Mouse (Mus musculus) MEL (cell line): ENCODE data around the gene Ubac2. TPM values are rescaled to one million over a fixed set of nuclear protein-coding genes. Genes with fewer than 3 reads are reported as not detected.

Source experiments
- DNase-seq: peaks from one replicate; pipeline ENCODE4 v3.0.0; 2011; ENCODE audit warnings: low read depth, low spot score
- H3K27ac ChIP-seq: 2 replicates; pipeline ENCODE4 v1.5.1; 2012; ENCODE audit warnings: low read depth, mild to moderate bottlenecking, control low read depth, low read length, moderate library complexity; ENCODE audit not compliant: control insufficient read depth
- H3K27me3 ChIP-seq, 2 experiments: fragments of 150-350 bp in 1 of 2; sonication (generic) in 1 of 2; 2 replicates each; pipeline ENCODE4 v1.6.1; 2012; ENCODE audit warnings: low read length in 2 of 2, mild to moderate bottlenecking in 2 of 2, improper control_type of control experiment in 1 of 2, moderate library complexity in 1 of 2; ENCODE audit not compliant: insufficient read depth in 2 of 2, control insufficient read depth in 1 of 2
- H3K36me3 ChIP-seq, 2 experiments: 2 replicates each; pipeline ENCODE4 v1.6.1; 2012 to 2014; ENCODE audit warnings: low read length in 2 of 2, improper control_type of control experiment in 1 of 2, inconsistent platforms in 1 of 2, mild to moderate bottlenecking in 1 of 2; ENCODE audit not compliant: insufficient read depth in 2 of 2, control insufficient read depth in 1 of 2
- H3K4me1 ChIP-seq, 2 experiments: fragments of 150-350 bp in 1 of 2; sonication (generic) in 1 of 2; 2 replicates each; pipeline ENCODE4 v1.6.1; 2012; ENCODE audit warnings: low read length in 2 of 2, improper control_type of control experiment in 1 of 2, mild to moderate bottlenecking in 1 of 2; ENCODE audit not compliant: insufficient read depth in 2 of 2, control insufficient read depth in 1 of 2
- H3K4me3 ChIP-seq, 2 experiments: fragments of 150-350 bp in 1 of 2; sonication (generic) in 1 of 2; 2 replicates each; pipeline ENCODE4 v1.5.1; 2012; ENCODE audit warnings: low read depth in 2 of 2, low read length in 2 of 2, mild to moderate bottlenecking in 2 of 2, moderate library complexity in 2 of 2, control low read depth in 1 of 2, improper control_type of control experiment in 1 of 2; ENCODE audit not compliant: control insufficient read depth in 1 of 2, insufficient read depth in 1 of 2
- H3K79me2 ChIP-seq: 2 replicates; pipeline ENCODE4 v1.6.1; 2012; ENCODE audit warnings: mild to moderate bottlenecking, low read length, moderate library complexity; ENCODE audit not compliant: control insufficient read depth, poor library complexity, insufficient read depth
- H3K9ac ChIP-seq: 2 replicates; pipeline ENCODE4 v1.6.1; 2012; ENCODE audit warnings: low read depth, mild to moderate bottlenecking, control low read depth, low read length, moderate library complexity; ENCODE audit not compliant: control insufficient read depth, poor library complexity, severe bottlenecking
- H3K9me3 ChIP-seq: fragments of 150-350 bp; sonication (generic); replicated peaks from 2 replicates; pipeline ENCODE4 v1.6.1; 2012; ENCODE audit warnings: mild to moderate bottlenecking, low read length, improper control_type of control experiment, moderate library complexity; ENCODE audit not compliant: insufficient read depth
- CTCF ChIP-seq, 3 experiments: IDR thresholded peaks in 2 of 3; conservative IDR thresholded peaks in 1 of 3; 2 replicates each; pipeline ENCODE4 v1.5.1; 2011 to 2012; ENCODE audit warnings: low read length in 3 of 3, low read depth in 2 of 3, mild to moderate bottlenecking in 2 of 3, improper control_type of control experiment in 1 of 3, inconsistent platforms in 1 of 3, mixed read lengths in 1 of 3, moderate library complexity in 1 of 3; ENCODE audit not compliant: control insufficient read depth in 1 of 3, insufficient read depth in 1 of 3, poor library complexity in 1 of 3, severe bottlenecking in 1 of 3
- EP300 ChIP-seq, 2 experiments: IDR thresholded peaks; 2 replicates each; pipeline ENCODE4 v1.6.1; 2011; ENCODE audit warnings: improper control_type of control experiment in 2 of 2, low read length in 2 of 2, low read depth in 1 of 2, mild to moderate bottlenecking in 1 of 2
- ETS1 ChIP-seq: IDR thresholded peaks from 2 replicates; pipeline ENCODE4 v1.6.1; 2012; ENCODE audit warnings: low read depth, mild to moderate bottlenecking, inconsistent platforms, low read length, improper control_type of control experiment, moderate library complexity
- GATA1 ChIP-seq: IDR thresholded peaks from 2 replicates; pipeline ENCODE4 v1.6.1; 2011; ENCODE audit warnings: low read depth, low read length, improper control_type of control experiment
- JUND ChIP-seq: IDR thresholded peaks from 2 replicates; pipeline ENCODE4 v1.6.1; 2011; ENCODE audit warnings: low read depth, mild to moderate bottlenecking, improper control_type of control experiment, low read length
- MAZ ChIP-seq: IDR thresholded peaks from 2 replicates; pipeline ENCODE4 v1.6.1; 2012; ENCODE audit warnings: low read depth, mild to moderate bottlenecking, inconsistent platforms, low read length, improper control_type of control experiment
- MYB ChIP-seq: IDR thresholded peaks from 2 replicates; pipeline ENCODE4 v1.6.1; 2011; ENCODE audit warnings: mild to moderate bottlenecking, low read depth, low read length, improper control_type of control experiment
- NELFE ChIP-seq: IDR thresholded peaks from 2 replicates; pipeline ENCODE4 v1.6.1; 2011; ENCODE audit warnings: low read depth, low read length, improper control_type of control experiment
- RAD21 ChIP-seq: IDR thresholded peaks from 2 replicates; pipeline ENCODE4 v1.6.1; 2011; ENCODE audit warnings: mild to moderate bottlenecking, low read depth, low read length, improper control_type of control experiment
- RCOR1 ChIP-seq: IDR thresholded peaks from 2 replicates; pipeline ENCODE4 v1.6.1; 2012; ENCODE audit warnings: low read depth, mild to moderate bottlenecking, inconsistent platforms, low read length, improper control_type of control experiment
- SIN3A ChIP-seq: IDR thresholded peaks from 2 replicates; pipeline ENCODE4 v1.6.1; 2012; ENCODE audit warnings: low read length, improper control_type of control experiment, inconsistent platforms
- SMC3 ChIP-seq: IDR thresholded peaks from 2 replicates; pipeline ENCODE4 v1.6.1; 2011; ENCODE audit warnings: low read depth, low read length, improper control_type of control experiment
- USF1 ChIP-seq: IDR thresholded peaks from 2 replicates; pipeline ENCODE4 v1.6.1; 2014; ENCODE audit warnings: low read depth, mild to moderate bottlenecking, inconsistent platforms, low read length, improper control_type of control experiment, moderate library complexity
- USF2 ChIP-seq, 2 experiments: IDR thresholded peaks; 2 replicates each; pipeline ENCODE4 v1.6.1; 2011 to 2012; ENCODE audit warnings: improper control_type of control experiment in 2 of 2, low read length in 2 of 2, borderline replicate concordance in 1 of 2, inconsistent platforms in 1 of 2, low read depth in 1 of 2, mild to moderate bottlenecking in 1 of 2; ENCODE audit not compliant: insufficient read depth in 1 of 2
- ZC3H11A ChIP-seq: IDR thresholded peaks from 2 replicates; pipeline ENCODE4 v1.6.1; 2012; ENCODE audit warnings: low read depth, mild to moderate bottlenecking, inconsistent platforms, low read length, improper control_type of control experiment
- ZKSCAN1 ChIP-seq: IDR thresholded peaks from 2 replicates; pipeline ENCODE4 v1.6.1; 2012; ENCODE audit warnings: low read depth, mild to moderate bottlenecking, inconsistent platforms, low read length, improper control_type of control experiment, moderate library complexity
- polyA plus RNA-seq, 2 experiments: library from polyadenylated mRNA; stranded (reverse) in 1 of 2; unstranded in 1 of 2; fragments of >175 nt in 1 of 2; fragments of >200 nt in 1 of 2; gene quantifications; 2 replicates each; pipeline versions ENCODE4 v1.2.1 to v1.2.4; 2012; ENCODE audit warnings: low replicate concordance in 2 of 2, low read depth in 1 of 2; ENCODE audit not compliant: insufficient read length in 2 of 2, insufficient read depth in 1 of 2, missing spikeins in 1 of 2
- total RNA-seq: library from RNA; depleted of rRNA; stranded (reverse); fragments of 300-350 nt; gene quantifications from 2 replicates; pipeline ENCODE4 v1.2.3, GENCODE M21; 2012

Gene Ubac2
- total and polyA plus RNA-seq, 3 experiments, result 32.9 to 44.8 TPM; not detected in 1

GRCm38 (mm10) chr14:122062411-122063090, 184.1 kb downstream of the Ubac2 start (continued):
- TF ChIP-seq ETS1, result no peak
- TF ChIP-seq ZC3H11A, result peak; percentile 7; the same call in 1 of the 2 replicates
- peak; percentile 13 for TF ChIP-seq RAD21
- no peak for TF ChIP-seq EP300 (IDR thresholded peaks at IDR 0.05; ENCODE audit: low read depth in 1 of 2, low read length in 2 of 2)
- no peak for TF ChIP-seq USF1
- TF ChIP-seq MAZ, result no peak

DNA sequence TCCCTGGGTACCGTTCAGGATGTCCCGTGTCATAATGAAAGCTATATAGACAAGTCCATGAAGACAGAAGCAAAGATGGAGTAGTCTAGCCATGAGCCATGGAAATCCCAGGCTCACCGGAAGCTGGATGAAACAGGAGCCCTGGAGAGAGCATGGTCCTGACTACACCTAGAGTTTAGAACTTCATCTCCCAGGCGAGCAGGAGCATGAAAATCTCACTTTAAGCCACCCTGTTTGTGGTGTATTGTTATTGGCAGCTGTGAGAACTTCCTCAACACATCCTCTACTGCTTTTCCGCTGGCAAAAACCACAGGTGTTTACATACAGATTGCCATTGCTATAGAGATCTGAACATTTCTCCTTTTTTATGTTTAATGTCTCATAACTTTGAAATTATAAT, 185.2 kb downstream of the Ubac2 start:
- peaks cover 0 to 3% of the 10 kb centered on the region in 2 experiments; a peak in 2 of 4 replicates for H3K36me3 ChIP-seq
- no peak overlapping the region for H3K9ac ChIP-seq
- DNase-seq, result peak; percentile 73
- H3K79me2 ChIP-seq, result no peaks in the 10 kb centered on the region
- H3K4me3 ChIP-seq, result no peak overlapping the region
- H3K4me1 ChIP-seq, result peaks cover 10 to 20% of the 10 kb centered on the region in 2 experiments
- H3K27ac ChIP-seq, result no peak overlapping the region
- H3K27me3 ChIP-seq, result no peaks in the 10 kb centered on the region
- H3K9me3 ChIP-seq, result no peaks in the 10 kb centered on the region
- peak; percentile 62; the same call in 1 of the 2 replicates for TF ChIP-seq RCOR1
- peak; percentile 33; the same call in 1 of the 2 replicates for TF ChIP-seq GATA1
- no peak for TF ChIP-seq ZKSCAN1
- TF ChIP-seq SIN3A, result peak; percentile 43; the same call in 1 of the 2 replicates
- no peak for TF ChIP-seq SMC3
- peak; percentile 46; the same call in 1 of the 2 replicates for TF ChIP-seq ETS1
- TF ChIP-seq, all 39 proteins: peak for 4

DNA sequence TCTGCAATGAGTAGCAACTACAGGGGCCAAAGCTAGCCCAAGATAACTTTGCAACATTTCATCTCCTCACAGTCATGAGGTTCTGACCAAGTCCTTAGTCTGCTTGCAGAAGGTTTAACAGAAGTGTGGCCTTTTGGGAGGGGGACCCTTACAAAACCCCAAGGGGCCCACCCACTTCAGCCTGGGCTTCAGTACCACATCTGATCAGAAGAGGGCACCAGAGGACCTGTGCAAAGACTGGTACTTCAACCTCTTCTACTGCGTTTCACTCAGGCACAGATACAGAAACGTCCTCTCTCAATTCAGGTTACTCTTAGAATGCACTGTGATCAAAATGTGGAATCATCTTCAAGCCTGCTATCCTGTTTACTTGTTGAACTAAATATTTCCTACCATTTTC, 186.1 kb downstream of the Ubac2 start:
- Histone ChIP-seq H3K9ac (no peak overlapping the region), H3K27me3 (no peaks in the 10 kb centered on the region), H3K79me2 (no peaks in the 10 kb centered on the region), H3K27ac (no peak overlapping the region), H3K4me1 (peaks cover 11 to 24% of the 10 kb centered on the region in 2 experiments), H3K9me3 (no peaks in the 10 kb centered on the region)
- TF ChIP-seq RAD21, result peak; percentile 88
- TF ChIP-seq MYB, result no peak
- TF ChIP-seq SMC3, result peak; percentile 73
- TF ChIP-seq USF2 (IDR thresholded peaks at IDR 0.05; ENCODE audit: borderline replicate concordance in 1 of 2, insufficient read depth in 1 of 2, low read depth in 1 of 2, low read length in 2 of 2), result no peak
- no peak for TF ChIP-seq ETS1
- TF ChIP-seq ZC3H11A, result peak; percentile 86
- no peak for TF ChIP-seq NELFE
- no peak for TF ChIP-seq USF1
- peak; percentile 80 to 98 (median 83) for TF ChIP-seq CTCF (IDR thresholded peaks at IDR 0.05 in 2 of 3, conservative IDR thresholded peaks at IDR 0.05 in 1 of 3; ENCODE audit: control insufficient read depth in 1 of 3, insufficient read depth in 1 of 3, low read depth in 2 of 3, low read length in 3 of 3, poor library complexity in 1 of 3, severe bottlenecking in 1 of 3)
- TF ChIP-seq JUND, result no peak
- TF ChIP-seq GATA1, result no peak
- peak; percentile 48 for TF ChIP-seq SIN3A
- TF ChIP-seq, all 39 proteins: peak for 5
- Histone ChIP-seq H3K36me3 (peaks cover 0 to 6% of the 10 kb centered on the region in 2 experiments; a peak in 2 of 4 replicates), H3K4me3 (no peak overlapping the region)
- peak; percentile 75 for DNase-seq
